8 mouse cellular contexts compared by ENCODE assay signal in the genomic region with DNA sequence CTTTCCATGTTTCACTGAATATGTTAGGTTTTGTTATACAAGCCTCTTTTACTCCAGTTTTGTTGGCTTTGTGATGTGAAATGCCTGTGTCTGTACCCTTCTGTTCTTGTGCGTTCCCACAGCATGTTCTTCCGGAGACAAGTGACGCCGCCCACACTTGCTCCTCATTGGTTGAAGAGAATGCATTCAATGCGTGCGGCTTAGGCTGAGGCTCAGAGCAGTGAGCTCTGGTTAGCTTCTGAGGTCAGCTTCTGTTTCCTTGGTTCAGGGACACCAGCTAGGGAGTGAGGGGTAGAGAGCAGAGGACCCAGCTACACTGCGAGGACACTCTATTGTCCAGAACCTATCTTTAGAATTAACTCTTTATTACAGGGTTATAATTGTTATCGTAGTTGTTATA. TPM values are rescaled to one million over a fixed set of nuclear protein-coding genes. Genes with fewer than 3 reads are reported as not detected.
DNase-seq lines count a peak whose midpoint lies in the region; ATAC-seq lines count a peak whose summit lies in the region.

No protein-coding gene starts in this region.

- H3K27me3 ChIP-seq in embryonic facial prominence, embryonic 10.5 days (replicated peaks; ENCODE audit: low read depth, poor library complexity, severe bottlenecking) = peaks cover 5% of the 10 kb centered on the region; the same call in 1 of the 2 replicates
- H3K27me3 ChIP-seq in midbrain, embryonic 11.5 days (ENCODE audit: control insufficient read depth, insufficient read depth, low read length) = no peaks in the 10 kb centered on the region

- DNase-seq in adrenal gland, postnatal 14 days = peak; percentile 85
- DNase-seq in embryonic facial prominence, embryonic 10.5 days (ENCODE audit: low spot score) = peak; percentile 84
- DNase-seq in heart, adult 8-10 months (ENCODE audit: low spot score) = peak; percentile 69
- DNase-seq in kidney, adult 18-20 months = peak; percentile 80
- DNase-seq in left cerebral cortex, postnatal 36 days (ENCODE audit: low spot score in 2 of 2) = peak; percentile 54 to 69
- peak; percentile 98 for DNase-seq in midbrain, embryonic 11.5 days (ENCODE audit: low spot score, missing footprints)
- DNase-seq in skeletal muscle tissue, adult 2 months (ENCODE audit: low read depth, low spot score) = peak; percentile 84

- H3K9me3 ChIP-seq in embryonic facial prominence, embryonic 10.5 days = no peaks in the 10 kb centered on the region
- H3K9me3 ChIP-seq in midbrain, embryonic 11.5 days (ENCODE audit: control insufficient read depth, low read length) = no peaks in the 10 kb centered on the region

- ATAC-seq in midbrain, embryonic 11.5 days (ENCODE audit: low FRiP score) = peak; percentile 91
- ATAC-seq in erythroid progenitor cell, adult 5-6 weeks (replicated peaks; ENCODE audit: low FRiP score, poor library complexity, severe bottlenecking) = no peak

- no peak overlapping the region for H3K4me2 ChIP-seq in midbrain, embryonic 11.5 days

- H3K27ac ChIP-seq in embryonic facial prominence, embryonic 10.5 days (replicated peaks) = no peak overlapping the region
- no peak overlapping the region for H3K27ac ChIP-seq in midbrain, embryonic 11.5 days (ENCODE audit: low read depth, low read length)

- intact Hi-C loops in left cerebral cortex, postnatal 36 days (cut with DNase I) = no loop called here

- no peak overlapping the region for H3K4me3 ChIP-seq in embryonic facial prominence, embryonic 10.5 days
- no peak overlapping the region for H3K4me3 ChIP-seq in midbrain, embryonic 11.5 days (ENCODE audit: low read depth, low read length)

- H3K36me3 ChIP-seq in embryonic facial prominence, embryonic 10.5 days (replicated peaks) = no peaks in the 10 kb centered on the region
- H3K36me3 ChIP-seq in midbrain, embryonic 11.5 days (ENCODE audit: control insufficient read depth, insufficient read depth, low read length) = no peaks in the 10 kb centered on the region

- H3K9ac ChIP-seq in midbrain, embryonic 11.5 days (ENCODE audit: low read length) = no peak overlapping the region

- H3K4me1 ChIP-seq in embryonic facial prominence, embryonic 10.5 days = 0 out of 2 replicates have a peak, but pooled peaks cover 2% of the 10 kb centered on the region
- H3K4me1 ChIP-seq in midbrain, embryonic 11.5 days (ENCODE audit: control insufficient read depth, insufficient read depth, low read length) = no peaks in the 10 kb centered on the region

- 14% methylated on average over 8 of the region's 8 CpGs for WGBS in embryonic facial prominence, embryonic 10.5 days
- 13% methylated on average over 8 of the region's 8 CpGs for whole genome bisulfite sequencing in midbrain, embryonic 11.5 days

RNA-seq across cellular contexts. Expression of gene H2-Aa, which starts 4.0 kb away (rescaled TPM):
- 21.7 and 108 TPM in 2 replicates for total RNA-seq in adrenal gland, postnatal 14 days (2021)
- not detected in 2 replicates for polyA plus RNA-seq in embryonic facial prominence, embryonic 10.5 days (2016; fragmentation: Nextera tagmentation; extraction: Ambion mirVana)
- 10 to 100 TPM; 15.7 to 28.3 (median 26.7) TPM for total RNA-seq in heart, adult 8-10 months (2022)
- total RNA-seq in left cerebral cortex, postnatal 36 days (2021) = 1 to 10 TPM; 2.6 to 3.4 TPM
- not detected in 2 replicates for polyA plus RNA-seq in midbrain, embryonic 11.5 days (2014; fragmentation: Nextera tagmentation; extraction: Ambion mirVana)
- total RNA-seq in erythroid progenitor cell, adult 5-6 weeks (2015; ENCODE audit: low replicate concordance) = 84.7 and 90.8 TPM in 2 replicates
- total RNA-seq in erythroid progenitor cell, adult 5-6 weeks (2017; ENCODE audit: low replicate concordance) = 26.8 and 27.5 TPM in 2 replicates

RNA-seq across cellular contexts. Expression of gene H2-Eb1, which starts 14.1 kb away (rescaled TPM):
- 22.8 and 92.3 TPM in 2 replicates for total RNA-seq in adrenal gland, postnatal 14 days (2021)
- 1.2 and 1.3 TPM in 2 replicates for polyA plus RNA-seq in embryonic facial prominence, embryonic 10.5 days (2016; fragmentation: Nextera tagmentation; extraction: Ambion mirVana)
- 10 to 100 TPM; 15.1 to 32.1 (median 26.2) TPM for total RNA-seq in heart, adult 8-10 months (2022)
- total RNA-seq in left cerebral cortex, postnatal 36 days (2021) = 1 to 10 TPM; 2.7 to 2.9 TPM
- polyA plus RNA-seq in midbrain, embryonic 11.5 days (2014; fragmentation: Nextera tagmentation; extraction: Ambion mirVana) = 1.7 TPM in 2 replicates
- 7.2 and 8.4 TPM in 2 replicates for total RNA-seq in erythroid progenitor cell, adult 5-6 weeks (2015; ENCODE audit: low replicate concordance)
- 28.5 and 80.5 TPM in 2 replicates for total RNA-seq in erythroid progenitor cell, adult 5-6 weeks (2017; ENCODE audit: low replicate concordance)

RNA-seq across cellular contexts. Expression of gene H2-Eb2, which starts 33.9 kb away (rescaled TPM):
- total RNA-seq in adrenal gland, postnatal 14 days (2021) = 1.1 TPM in 1 of 2 replicates, not detected in the other
- polyA plus RNA-seq in embryonic facial prominence, embryonic 10.5 days (2016; fragmentation: Nextera tagmentation; extraction: Ambion mirVana) = 0.04 TPM in 1 of 2 replicates, not detected in the other
- not detected for total RNA-seq in heart, adult 8-10 months (2022)
- not detected for total RNA-seq in left cerebral cortex, postnatal 36 days (2021)
- polyA plus RNA-seq in midbrain, embryonic 11.5 days (2014; fragmentation: Nextera tagmentation; extraction: Ambion mirVana) = not detected in 2 replicates
- total RNA-seq in erythroid progenitor cell, adult 5-6 weeks (2015; ENCODE audit: low replicate concordance) = not detected in 2 replicates
- not detected in 2 replicates for total RNA-seq in erythroid progenitor cell, adult 5-6 weeks (2017; ENCODE audit: low replicate concordance)

RNA-seq across cellular contexts. Expression of gene H2-Ab1, which starts 34.1 kb away (rescaled TPM):
- 19.8 and 71.0 TPM in 2 replicates for total RNA-seq in adrenal gland, postnatal 14 days (2021)
- 5.5 and 7.2 TPM in 2 replicates for polyA plus RNA-seq in embryonic facial prominence, embryonic 10.5 days (2016; fragmentation: Nextera tagmentation; extraction: Ambion mirVana)
- total RNA-seq in heart, adult 8-10 months (2022) = 10 to 100 TPM; 13.2 to 19.1 (median 15.6) TPM
- total RNA-seq in left cerebral cortex, postnatal 36 days (2021) = 1 to 10 TPM; 1.9 to 2.5 TPM
- 4.3 and 4.7 TPM in 2 replicates for polyA plus RNA-seq in midbrain, embryonic 11.5 days (2014; fragmentation: Nextera tagmentation; extraction: Ambion mirVana)
- 31.9 and 96.6 TPM in 2 replicates for total RNA-seq in erythroid progenitor cell, adult 5-6 weeks (2015; ENCODE audit: low replicate concordance)
- 43.0 and 50.2 TPM in 2 replicates for total RNA-seq in erythroid progenitor cell, adult 5-6 weeks (2017; ENCODE audit: low replicate concordance)

RNA-seq across cellular contexts. Expression of gene H2-Ob, which starts 52.9 kb away (rescaled TPM):
- total RNA-seq in adrenal gland, postnatal 14 days (2021) = 1.3 and 16.6 TPM in 2 replicates
- polyA plus RNA-seq in embryonic facial prominence, embryonic 10.5 days (2016; fragmentation: Nextera tagmentation; extraction: Ambion mirVana) = not detected in 2 replicates
- total RNA-seq in heart, adult 8-10 months (2022) = 1 to 10 TPM in 1 of 4 experiments, under 1 TPM in 3; 0.41 to 1.5 (median 0.51) TPM
- not detected for total RNA-seq in left cerebral cortex, postnatal 36 days (2021)
- polyA plus RNA-seq in midbrain, embryonic 11.5 days (2014; fragmentation: Nextera tagmentation; extraction: Ambion mirVana) = not detected in 2 replicates
- 10.1 and 21.4 TPM in 2 replicates for total RNA-seq in erythroid progenitor cell, adult 5-6 weeks (2015; ENCODE audit: low replicate concordance)
- total RNA-seq in erythroid progenitor cell, adult 5-6 weeks (2017; ENCODE audit: low replicate concordance) = 8.0 and 14.1 TPM in 2 replicates
